Mouse (Mus musculus): Measurements from ENCODE around the gene Rap1gds1.

DNA sequence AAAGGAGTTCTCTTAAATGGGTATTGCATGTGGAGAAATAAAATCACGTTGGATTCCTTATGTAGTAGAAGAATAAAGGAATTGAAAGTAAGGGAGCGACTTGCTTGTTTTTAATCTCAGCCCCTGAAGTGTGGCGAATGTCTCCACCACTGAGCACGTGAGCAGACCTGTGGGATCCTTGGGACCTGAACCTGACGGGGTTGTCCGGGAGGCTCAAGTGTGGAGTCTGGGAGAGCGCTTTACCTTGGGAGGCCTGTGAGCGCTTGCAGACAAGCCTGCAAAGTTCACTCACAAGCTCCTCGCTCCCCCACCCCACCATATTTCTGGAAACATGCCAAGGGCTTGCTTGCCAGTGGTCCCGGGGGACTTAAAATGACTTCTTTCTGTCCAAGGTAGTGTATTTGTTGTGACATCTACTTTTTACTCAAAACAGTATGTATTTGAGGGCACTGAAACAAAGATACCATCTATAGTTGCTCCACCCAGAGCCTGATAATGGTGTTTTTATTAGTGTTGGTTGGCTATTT, 185.2 kb downstream of the Rap1gds1 start:
- no peak for TF ChIP-seq POLR2A (IDR thresholded peaks at IDR 0.05; ENCODE audit: borderline replicate concordance, control insufficient read depth, low read depth, low read length)
- TF ChIP-seq CTCF (IDR thresholded peaks at IDR 0.05; ENCODE audit: control insufficient read depth, insufficient read depth, low read length), result no peak

Measured in bone marrow, adult 2 months (tissue).